Mouse (Mus musculus): ENCODE measurements around the gene Hspe1. TPM values are rescaled to one million over a fixed set of nuclear protein-coding genes. Genes with fewer than 3 reads are reported as not detected.
"Not testable (repeated sequence)": the region's sequence is repeated elsewhere in the genome, so short reads cannot be mapped to it uniquely, and the experiment has no call there.

Gene Hspe1
- 119 TPM in 2 replicates for total RNA-seq (2015)
- 121 and 162 TPM in 2 replicates for total RNA-seq (2017)

GRCm38 (mm10) chr1:55087932-55088610 is at the start of gene Hspe1, which contains the start of gene Hspd1:
TSS of gene Hspe1 (plus strand) at chr1:55088132.
TSS of gene Hspd1 (minus strand) at chr1:55088243.
- ATAC-seq (ENCODE audit: poor library complexity, severe bottlenecking) = peak; percentile 85

DNA sequence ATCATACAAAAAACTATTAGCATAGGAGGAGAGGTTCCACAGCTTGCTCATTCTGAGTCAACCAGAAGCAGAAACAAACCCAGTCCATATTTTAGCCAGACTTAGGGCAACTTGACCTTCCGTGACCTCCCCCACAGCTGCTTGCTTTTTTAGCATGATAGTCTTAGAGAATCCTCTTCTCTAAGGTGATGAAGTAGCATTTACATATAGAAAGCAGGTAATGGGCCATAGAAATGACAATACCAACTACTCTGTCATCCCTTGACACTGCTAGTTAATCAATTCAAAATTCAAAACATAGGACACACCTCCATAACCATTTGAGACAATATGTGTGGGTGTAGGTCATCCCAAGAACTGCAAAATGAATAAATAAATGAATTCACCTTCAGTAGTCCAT is 48.0 kb upstream of the Hspe1 start:
- ATAC-seq (ENCODE audit: poor library complexity, severe bottlenecking) = no peak

GRCm38 (mm10) chr1:55041691-55042090 is 46.2 kb upstream of the Hspe1 start:
- ATAC-seq (ENCODE audit: poor library complexity, severe bottlenecking) = no peak

GRCm38 (mm10) chr1:55042246-55042645 is 45.7 kb upstream of the Hspe1 start:
- ATAC-seq (ENCODE audit: poor library complexity, severe bottlenecking) = no peak

DNA sequence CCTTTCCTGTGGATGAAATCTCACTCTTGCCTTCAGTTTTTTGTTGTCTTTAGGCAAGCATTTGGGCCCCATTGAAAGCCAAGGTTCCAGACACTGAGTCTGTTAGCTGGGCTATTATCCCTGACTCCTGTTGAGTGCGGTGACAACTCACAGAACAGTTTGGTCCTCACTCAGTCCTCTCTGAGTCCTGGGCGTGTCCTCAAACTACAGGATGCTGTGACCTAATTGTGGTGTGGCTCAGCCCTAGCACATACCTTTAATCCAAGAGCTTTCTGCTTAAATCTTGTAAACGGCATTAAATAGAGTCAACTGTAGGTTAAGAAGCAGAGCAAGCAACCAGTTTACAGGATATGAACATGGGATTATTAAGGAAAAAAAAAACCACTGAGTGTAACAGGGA is 44.8 kb upstream of the Hspe1 start:
- ATAC-seq (ENCODE audit: poor library complexity, severe bottlenecking) = no peak

DNA sequence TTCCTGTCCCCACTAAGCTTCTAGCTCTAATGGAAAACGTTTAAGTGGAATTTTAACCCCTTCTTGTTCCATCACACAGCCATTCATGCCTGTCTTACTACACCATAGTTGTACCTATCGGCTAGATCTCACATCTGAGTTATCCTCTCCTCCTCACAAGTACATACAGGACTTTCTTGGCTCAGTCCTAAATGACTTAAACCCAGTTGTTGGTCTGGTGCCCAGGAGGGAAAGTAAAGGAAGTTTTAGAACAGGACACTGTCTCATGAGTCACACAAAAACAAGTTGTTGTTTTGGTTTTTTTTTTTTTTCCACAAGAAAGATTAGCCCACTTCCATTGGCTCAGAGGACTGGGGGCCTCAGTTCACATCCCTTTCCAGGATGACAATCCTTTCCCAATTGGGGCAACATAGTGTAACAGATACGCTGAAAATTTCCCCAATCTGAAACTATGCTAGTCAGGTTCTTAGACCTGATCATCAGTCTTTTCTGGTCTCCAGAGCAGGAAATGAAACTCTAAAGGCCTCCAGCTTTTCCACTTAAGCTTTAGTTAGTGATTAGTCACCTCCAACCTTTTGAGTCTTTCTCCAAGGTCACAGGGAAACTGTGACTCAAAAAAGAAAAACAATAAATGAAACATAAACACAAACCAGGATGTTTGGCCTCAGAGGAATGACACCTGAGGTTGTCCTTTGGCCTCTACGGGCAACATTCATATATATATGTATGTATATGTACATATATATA is 38.9 kb upstream of the Hspe1 start:
- no peak for ATAC-seq (ENCODE audit: poor library complexity, severe bottlenecking)

DNA sequence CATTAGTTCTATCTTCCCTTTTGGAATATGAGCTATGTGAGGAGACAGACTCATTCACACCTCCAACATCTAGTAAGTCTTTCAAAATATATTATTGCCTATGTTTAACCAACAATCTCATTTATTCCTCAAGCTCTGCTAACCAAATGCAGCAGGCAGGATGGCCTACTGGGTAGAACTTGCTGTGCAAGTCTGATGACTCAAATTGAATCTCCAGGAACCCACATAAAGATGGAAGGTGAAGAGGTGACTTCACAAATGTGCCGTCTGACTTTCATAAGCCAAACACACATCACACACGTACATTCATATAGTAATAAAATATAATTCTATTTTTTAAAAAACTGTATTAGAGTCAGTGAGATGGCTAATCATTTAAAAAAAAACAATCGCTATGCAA is 36.3 kb upstream of the Hspe1 start:
- ATAC-seq (ENCODE audit: poor library complexity, severe bottlenecking) = no peak

GRCm38 (mm10) chr1:55052355-55052953 is 35.5 kb upstream of the Hspe1 start, which contains the start of gene Coq10b:
TSS of gene Coq10b (plus strand) at chr1:55052770.
- ATAC-seq (ENCODE audit: poor library complexity, severe bottlenecking) = peak; percentile 97

- ATAC-seq (ENCODE audit: poor library complexity, severe bottlenecking) = peak; percentile 42
Observed at GRCm38 (mm10) chr1:55053005-55053404, 34.9 kb upstream of the Hspe1 start.

DNA sequence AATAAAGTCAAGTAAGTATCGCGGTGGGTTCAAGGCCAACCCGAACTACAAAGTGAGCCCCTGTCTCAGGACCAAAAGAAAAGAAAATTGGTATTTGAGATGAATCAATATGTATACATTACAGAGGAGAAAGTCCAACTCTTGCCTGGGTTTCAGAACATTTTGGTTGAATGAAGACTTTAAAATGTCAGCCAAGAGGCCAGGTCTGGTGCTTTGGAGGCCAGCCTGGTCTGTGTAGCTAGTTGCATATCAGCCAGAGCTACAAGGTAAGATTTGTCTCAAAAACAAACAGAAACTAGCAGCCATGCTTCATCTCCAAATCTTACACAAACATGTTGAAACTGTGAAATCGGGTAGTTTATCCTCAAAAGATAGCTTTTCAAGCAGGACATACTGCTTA is 34.3 kb upstream of the Hspe1 start:
- no peak for ATAC-seq (ENCODE audit: poor library complexity, severe bottlenecking)

DNA sequence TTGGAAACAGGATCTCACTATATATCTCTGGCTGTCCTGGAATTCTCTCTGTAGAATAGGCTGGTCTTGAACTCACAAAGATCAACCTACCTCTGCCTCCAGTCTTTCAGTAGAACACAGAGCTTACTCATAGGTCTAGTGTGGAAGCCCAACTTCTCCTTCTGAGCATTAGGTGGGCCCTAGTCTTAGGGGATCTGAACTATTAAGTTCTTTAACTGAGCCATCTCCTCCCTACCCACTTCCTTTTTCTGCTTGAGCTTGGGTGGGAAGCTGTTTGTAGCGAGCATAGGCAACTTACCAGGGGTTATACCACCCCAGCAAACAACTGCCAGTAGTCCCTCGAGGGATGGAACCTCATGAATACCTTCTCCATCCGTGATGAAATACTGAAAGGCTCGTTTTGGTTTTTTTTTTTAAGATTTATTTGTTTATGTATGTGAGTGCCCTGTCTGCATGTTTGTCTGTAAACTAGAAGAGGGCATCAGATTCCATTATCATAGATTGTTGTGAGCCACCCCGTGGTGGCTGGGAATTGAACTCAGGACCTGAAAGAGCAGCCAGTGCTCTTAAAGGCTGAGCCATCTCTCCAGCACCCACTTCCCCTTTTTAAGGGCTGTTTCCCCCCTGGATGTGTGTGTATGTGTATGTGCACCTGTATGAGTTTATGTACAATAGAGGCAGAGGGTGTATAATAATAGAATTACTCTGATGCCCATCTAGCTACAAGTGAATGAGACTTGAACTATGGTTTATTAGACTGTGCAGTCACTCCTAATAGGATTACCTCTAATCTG is 32.4 kb upstream of the Hspe1 start:
- no peak for ATAC-seq (ENCODE audit: poor library complexity, severe bottlenecking)

DNA sequence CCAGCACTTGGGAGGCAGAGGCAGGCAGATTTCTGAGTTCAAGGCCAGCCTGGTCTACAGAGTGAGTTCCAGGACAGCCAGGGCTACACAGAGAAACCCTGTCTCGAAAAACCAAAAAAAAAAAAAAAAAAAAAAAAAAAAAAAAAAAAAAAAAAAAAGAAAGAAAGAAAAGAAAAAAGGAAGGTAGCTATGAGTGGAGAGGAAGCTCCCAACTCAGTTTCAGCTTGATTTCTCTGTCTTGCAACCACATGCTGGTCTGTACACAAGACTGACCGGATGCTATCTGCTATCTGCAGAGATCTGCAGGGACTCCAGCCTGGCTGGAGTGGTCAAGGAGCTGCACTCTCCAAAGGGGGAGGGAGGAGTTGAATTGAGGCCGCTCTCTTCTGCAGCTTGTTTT is 29.5 kb upstream of the Hspe1 start:
- ATAC-seq (ENCODE audit: poor library complexity, severe bottlenecking) = peak; percentile 49

- no peak for ATAC-seq (ENCODE audit: poor library complexity, severe bottlenecking)
Observed at GRCm38 (mm10) chr1:55061099-55061498, 26.8 kb upstream of the Hspe1 start.

DNA sequence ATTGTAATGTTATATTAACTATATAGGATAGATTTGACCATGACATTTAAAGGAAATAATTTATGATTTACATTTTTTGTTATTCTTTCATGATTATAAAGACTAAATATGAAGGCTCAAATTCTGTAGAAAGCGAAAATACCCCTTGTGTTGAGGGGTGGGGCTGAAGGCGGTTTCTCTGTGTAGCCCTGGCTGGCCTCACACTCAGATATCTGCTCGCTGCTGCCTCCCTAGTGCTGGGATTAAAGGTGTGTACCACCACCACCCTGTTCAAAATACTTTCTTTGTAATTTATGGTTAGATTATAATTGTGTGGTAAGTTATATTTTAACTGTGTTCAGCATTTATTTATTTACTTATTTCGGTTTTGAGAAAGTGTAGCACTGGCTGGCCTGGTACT is 26.2 kb upstream of the Hspe1 start:
- no peak for ATAC-seq (ENCODE audit: poor library complexity, severe bottlenecking)

- not testable (repeated sequence) for ATAC-seq (ENCODE audit: poor library complexity, severe bottlenecking)
Observed at GRCm38 (mm10) chr1:55072328-55072727, 15.6 kb upstream of the Hspe1 start.

- ATAC-seq (ENCODE audit: poor library complexity, severe bottlenecking) = no peak
Observed at GRCm38 (mm10) chr1:55074757-55075156, 13.2 kb upstream of the Hspe1 start.

DNA sequence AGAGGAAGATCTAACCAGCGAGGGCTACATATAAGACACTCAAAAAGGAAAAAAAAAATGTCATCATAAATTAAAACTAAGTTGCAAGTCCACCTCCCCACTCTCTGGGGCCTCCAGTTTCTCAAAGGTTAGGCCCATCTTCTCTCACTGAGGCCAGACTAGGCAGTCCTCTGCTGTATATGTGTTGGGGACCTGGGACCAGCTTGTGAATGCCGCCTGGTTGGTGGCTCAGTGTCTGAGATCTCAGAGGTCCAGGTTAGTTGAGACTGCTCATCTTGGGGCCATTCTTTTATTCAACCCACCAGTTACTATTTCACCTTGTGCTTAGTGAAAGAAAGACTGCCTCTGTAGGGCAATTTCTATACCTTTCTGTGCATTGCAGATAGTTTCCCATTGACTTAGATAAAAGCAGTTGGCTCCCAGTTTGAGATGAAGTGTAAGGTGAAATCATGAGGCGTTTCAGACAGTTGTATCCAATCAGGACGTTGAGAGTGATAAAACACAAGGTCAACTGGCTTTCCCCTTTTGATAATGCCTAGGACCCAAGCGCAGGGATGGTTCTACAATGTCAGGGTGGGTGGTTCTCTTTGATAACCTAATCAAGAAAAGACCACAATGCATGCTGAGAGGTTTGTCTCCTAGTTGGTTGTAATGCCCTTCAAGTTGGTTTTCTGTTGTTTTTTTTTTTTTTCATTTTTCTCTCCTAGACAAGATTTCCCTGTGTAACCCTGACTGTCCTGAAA is 12.1 kb upstream of the Hspe1 start:
- no peak for ATAC-seq (ENCODE audit: poor library complexity, severe bottlenecking)

DNA sequence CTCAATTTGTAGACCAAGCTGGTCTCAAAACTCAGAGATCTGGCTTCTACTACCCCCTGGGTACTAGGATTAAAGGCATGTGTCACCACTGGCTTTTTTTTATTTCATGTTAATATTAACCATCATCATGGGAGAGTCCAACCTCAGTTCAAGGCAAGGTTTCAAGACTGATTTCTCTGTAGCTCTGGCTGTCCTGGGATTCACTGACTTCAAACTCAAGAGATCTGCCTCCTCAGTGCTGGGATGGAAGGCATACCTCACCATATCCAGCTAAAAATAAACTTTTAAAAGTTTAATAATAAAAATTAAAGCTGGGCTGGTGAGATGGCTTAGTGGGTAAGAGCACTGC is 11.6 kb upstream of the Hspe1 start:
- no peak for ATAC-seq (ENCODE audit: poor library complexity, severe bottlenecking)

- no peak for ATAC-seq (ENCODE audit: poor library complexity, severe bottlenecking)
Observed at GRCm38 (mm10) chr1:55076849-55077516, 10.9 kb upstream of the Hspe1 start.

GRCm38 (mm10) chr1:55079677-55080076 is 8.3 kb upstream of the Hspe1 start:
- ATAC-seq (ENCODE audit: poor library complexity, severe bottlenecking) = no peak
